Mouse (Mus musculus) testis, postnatal 14 days (tissue): ENCODE measurements around the gene Acot5.
"Not testable (repeated sequence)": the region's sequence is repeated elsewhere in the genome, so short reads cannot be mapped to it uniquely, and the experiment has no call there.

Experiments used
- DNase-seq: peaks from one replicate; pipeline ENCODE4 v3.0.0; 2021; ENCODE audit warnings: low spot score

The Acot5 gene

DNA sequence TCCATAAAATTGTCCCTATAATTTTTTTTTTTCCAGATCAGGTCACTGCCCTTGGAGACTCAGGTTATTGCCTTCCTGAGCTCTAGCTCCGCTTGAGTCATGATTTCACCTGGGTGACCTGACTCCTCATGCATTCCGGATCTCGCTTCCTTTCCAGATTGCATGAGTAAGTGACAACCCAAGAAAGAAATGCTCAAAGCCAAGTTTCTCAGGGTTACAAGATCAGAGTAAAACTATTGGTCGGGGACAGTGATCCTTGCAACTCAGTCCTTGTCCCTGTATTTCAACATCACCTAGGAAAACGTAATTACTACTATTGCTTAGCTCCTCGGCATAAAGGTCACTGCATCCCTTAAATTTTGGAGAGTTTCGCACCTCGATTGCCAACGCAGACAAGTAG is at the start of gene Acot5:
Acot5 (plus strand) TSS at position 340 of the 400 bp plus-strand sequence.
- no peak for DNase-seq

DNA sequence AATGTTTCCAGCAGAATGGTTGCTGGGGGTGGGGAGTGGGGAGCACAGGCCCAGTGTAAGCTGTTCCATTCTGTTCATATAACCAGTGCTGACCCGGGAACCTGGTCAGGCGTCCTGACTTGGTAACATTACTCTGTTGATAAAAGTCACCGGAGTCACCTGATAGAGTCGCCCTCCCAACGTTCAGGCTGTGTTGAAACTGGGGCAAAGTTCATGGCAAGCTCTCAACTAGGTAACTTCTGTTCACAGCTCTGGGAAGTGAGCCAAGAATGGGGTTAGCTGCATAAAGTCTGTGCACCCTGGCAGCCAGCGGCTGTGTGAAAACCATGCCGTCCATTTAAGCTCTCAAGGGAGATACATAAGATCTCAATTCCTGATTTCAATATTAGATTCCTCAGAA is 48.6 kb upstream of the Acot5 start:
- peak; percentile 58 for DNase-seq

DNA sequence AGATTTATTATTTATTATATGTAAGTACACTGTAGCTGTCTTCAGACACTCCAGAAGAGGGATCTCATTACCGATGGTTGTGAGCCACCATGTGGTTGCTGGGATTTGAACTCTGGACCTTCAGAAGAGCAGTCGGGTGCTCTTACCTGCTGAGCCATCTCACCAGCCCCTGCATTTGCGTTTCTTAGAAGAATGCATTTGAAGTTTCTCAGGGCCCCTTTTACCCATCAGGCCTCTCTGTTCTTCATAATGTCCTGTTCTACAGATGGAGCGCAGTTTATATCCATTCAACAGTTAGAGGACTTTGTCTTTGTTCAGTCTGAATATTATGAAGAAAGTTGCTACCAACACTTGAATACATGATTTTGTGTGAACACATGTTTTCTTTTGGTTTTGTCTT is 46.9 kb upstream of the Acot5 start:
- DNase-seq, result not testable (repeated sequence)

DNA sequence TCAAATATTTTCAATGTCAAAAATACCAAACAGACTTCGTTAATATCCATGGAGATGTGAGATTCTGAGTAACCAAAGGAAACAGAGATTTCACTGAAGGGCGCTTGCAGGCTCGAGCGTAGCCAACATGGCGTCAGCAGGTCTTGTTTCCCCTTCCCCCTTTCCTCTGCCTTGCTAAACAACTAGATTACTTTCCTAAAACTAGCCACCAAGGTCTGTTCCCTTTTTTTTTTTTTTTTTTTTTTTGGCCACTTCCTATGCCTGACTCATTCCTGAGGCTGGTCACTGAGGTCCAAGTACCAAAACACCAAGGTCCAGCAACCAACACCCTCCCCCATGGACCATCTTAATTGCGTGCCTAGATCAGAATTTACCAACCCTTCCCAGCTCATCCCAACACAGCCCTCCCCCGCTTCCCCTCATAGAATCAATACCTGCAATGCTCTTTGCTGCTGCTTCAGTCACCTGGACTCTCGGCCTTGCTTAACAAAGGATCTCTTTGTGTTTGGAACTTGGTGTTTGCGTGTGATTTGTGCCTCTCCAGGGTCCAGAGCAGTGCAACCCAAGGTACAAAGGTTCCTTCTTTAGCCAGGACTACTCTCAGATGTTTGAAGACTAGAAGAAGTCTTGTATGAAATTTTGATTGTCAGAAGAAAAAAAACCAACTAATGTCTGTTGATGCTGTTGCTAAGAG is 45.9 kb upstream of the Acot5 start:
- DNase-seq, result no peak

DNA sequence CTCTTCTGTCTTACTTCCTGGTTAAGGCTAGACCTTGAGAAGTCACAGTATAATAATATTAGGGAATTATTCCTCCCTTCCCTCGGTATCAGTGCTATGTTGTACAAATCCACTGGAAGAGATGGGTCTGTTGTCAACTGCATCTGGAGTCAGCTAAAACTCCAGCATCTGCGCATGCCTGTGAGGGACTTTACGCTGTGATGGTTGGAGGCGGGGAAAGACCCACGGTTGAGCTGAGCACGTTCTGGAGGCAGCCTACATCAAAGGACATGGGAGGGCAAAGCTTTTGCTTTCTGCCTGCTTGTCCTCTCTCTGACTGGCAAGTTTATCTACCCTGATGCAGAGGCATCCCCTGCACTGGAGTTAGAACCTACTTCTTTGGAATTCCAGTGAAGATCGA is 43.2 kb upstream of the Acot5 start:
- DNase-seq, result no peak

DNA sequence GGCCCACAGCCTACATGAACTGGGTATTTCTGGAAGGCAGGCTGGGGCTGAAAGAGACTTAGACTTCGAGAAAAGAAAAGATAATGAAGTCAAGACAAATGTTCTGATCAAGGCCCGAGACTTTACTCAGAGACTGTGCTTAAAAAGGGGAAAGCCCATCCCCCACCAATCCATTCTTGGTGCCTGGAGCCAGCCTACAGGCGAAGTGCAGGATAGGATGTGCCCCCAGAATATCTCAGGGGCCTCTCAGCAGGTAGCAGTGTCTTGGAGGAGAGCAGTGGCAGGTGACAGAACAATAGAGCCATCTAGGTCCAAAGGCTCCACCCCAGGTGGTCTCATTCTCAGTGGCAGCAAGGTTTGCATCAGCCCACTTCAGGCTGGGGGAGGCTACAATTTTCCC is 40.8 kb upstream of the Acot5 start:
- DNase-seq, result not testable (repeated sequence)

DNA sequence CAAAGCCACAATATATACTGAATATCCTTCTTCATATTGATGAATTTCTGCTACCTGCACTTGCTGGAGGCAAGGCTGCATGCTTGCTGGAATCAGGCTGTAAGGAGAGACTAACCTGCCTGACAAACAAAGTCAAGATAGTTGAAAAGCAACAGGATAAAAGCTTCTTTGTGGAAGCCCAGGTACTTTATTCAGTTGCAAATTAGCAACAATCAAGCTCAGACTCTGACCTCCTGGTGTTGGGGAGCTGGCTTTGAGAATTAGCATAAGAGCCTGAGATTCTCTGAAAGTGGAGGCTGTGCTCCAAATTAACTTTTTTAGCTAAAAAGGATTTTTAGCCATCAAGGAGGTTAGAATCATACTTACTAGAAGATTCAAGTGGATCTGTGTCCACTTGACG is 40.1 kb upstream of the Acot5 start:
- not testable (repeated sequence) for DNase-seq

DNA sequence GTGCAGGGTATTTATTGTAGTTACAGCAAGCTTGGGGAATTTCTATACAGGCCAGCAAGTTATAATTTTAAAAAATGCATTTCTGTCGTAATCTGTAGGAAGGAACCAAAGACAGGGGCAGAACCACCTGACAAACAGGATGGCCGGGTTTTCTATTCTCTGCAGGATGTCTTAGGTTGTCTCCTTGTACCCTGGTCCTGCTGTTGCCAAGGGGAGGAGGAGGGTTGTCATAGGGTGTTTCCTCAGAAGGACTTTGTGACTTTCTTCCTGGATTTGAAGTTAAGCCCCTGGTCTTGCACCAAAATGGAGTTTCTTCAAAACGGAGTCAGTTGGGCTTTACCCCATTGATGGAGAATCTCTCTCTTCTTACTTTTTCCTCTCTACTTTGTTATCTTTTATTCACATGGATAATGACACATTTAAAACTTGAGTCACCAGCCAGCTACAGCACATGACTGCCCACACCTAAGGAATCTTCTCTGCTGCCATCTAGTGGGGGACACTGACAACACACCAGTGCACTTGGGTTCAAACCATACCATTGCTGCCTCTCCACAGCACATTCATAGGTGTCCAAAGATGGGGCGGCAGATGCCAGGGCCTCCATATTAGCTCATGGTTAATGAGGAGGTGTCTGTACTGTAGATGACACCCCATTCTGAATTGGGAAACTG is 38.3 kb upstream of the Acot5 start:
- peak; percentile 46 for DNase-seq

DNA sequence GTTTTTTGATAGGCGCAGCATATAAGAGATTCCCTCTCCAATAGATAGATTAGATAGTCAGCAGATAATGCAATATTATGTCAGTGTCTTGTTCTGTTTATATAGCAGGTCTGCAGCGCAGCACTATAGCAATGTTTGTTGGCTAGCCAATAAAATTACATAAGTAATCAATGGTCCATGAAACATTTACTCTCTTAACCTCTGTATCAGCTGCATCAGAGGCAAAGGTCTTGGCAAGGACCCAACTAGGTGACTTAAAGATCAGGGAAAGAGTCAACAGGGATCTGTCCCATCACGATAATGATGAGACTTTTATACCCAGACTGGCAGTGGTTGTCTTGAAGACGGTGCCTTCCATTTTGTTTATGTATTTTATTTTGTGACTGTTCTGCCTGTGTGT is 36.3 kb upstream of the Acot5 start:
- no peak for DNase-seq

DNA sequence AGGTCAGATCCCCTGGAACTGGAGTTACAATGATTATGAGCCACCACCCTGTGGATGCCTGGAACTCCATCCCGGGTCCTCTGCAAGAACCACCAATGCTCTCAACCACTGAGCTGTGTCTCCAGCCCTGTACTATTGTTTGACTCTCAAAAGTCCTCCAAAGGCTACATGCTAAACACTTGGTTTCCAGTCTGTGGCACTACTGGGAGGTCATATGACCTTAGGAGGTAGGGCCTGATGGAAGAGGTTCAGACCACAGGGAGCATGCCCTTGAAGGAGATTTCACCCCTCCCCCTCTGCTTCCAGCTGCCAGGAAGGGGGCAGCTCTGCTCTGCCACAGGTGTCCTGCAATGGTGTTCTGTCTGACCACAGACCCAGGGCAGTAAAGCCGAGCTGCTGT is 35.8 kb upstream of the Acot5 start:
- DNase-seq, result not testable (repeated sequence)

DNA sequence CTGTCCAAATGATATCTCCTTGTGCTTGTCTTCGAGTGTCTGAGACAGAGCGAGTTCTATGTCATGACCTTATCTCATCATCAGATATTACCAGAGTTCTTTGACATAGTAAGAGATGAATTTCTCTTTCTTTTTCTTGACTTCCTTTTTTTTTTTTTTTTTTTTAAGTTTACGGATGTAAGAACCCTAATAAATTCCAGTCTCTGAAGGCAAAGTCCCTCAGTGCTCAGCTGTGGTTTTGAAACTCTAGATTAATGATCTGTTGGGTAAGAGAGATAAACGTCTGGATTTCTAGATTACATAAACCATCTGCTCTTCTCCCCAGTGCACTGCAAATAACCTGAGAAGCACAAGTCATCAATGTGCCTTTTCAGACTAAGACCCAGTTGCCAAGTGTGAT is 35.0 kb upstream of the Acot5 start:
- DNase-seq, result no peak

DNA sequence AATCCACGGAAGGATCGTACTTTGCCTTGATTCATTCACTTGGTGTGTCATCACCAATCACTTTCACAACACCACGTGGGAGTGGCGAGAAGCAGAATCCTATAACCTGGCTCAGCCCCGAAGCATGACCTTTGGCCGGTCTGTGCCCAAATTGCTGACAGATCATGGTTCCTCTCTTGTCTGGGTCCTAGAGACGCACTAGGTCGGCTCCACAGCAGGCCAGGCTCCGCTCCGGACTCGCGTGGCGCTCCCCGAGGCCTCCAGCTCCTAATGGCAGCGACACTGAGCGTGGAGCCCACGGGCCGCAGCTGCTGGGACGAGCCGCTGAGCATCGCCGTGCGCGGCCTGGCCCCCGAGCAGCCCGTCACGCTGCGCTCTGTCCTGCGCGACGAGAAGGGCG is 30.9 kb upstream of the Acot5 start, which contains the start of gene Acot4:
Acot4 (plus strand) TSS at position 139 of the 400 bp plus-strand sequence.
- not testable (repeated sequence) for DNase-seq

DNA sequence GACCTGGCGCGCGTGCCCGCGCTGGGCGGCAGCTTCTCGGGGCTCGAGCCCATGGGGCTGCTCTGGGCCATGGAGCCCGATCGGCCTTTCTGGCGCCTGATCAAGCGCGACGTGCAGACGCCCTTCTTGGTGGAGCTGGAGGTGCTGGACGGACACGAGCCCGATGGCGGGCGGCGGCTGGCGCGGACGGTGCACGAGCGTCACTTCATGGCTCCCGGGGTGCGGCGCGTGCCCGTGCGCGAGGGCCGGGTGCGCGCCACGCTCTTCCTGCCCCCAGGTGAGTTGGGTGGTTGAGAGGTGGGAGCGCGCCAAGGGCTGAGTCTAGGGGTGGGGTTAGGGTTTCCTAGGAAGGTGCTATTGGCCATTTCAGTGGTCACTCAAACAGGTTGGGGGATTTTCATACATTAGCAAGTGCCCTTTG is 30.4 kb upstream of the Acot5 start, which contains the start of gene Gm49366:
Gm49366 (plus strand) TSS at position 245 of the 421 bp plus-strand sequence.
- DNase-seq, result peak; percentile 64

DNA sequence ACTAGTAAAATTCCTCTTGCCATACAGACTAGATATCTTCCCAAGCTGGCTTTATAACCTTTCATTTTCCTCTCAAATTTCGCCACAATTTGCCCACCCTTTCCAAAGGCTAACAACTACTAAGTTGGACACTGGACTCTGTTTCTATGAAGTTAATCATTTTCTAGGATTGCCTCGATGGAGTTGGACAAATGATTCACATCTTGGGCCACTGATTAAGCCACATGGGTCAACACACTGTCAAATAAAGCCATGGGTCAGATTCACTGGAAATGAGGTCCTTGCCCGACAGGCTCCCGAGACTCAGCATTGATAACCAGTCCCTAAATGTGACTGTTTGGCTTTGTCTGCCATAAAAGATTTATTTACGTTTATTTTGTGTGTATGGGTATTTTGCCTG is 26.9 kb upstream of the Acot5 start:
- no peak for DNase-seq

DNA sequence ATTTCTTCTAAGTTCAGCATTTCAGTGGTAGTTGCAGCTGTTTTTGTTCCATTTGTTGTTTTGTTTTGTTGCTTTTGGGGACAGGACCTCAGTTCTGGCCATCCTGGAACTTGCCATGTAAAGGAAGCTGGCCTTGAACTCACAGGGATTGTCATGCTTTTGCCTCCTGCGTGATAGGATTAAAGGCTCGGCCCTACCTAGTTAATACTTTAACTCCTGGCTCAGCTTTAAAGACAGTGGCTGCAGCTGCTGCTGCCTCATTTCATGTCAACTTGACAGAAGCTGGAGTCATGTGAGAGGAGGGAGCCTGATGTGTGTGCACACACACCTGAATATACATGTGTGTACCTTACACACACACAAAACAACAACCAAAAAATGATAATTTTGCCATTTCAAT is 25.1 kb upstream of the Acot5 start:
- DNase-seq, result no peak

DNA sequence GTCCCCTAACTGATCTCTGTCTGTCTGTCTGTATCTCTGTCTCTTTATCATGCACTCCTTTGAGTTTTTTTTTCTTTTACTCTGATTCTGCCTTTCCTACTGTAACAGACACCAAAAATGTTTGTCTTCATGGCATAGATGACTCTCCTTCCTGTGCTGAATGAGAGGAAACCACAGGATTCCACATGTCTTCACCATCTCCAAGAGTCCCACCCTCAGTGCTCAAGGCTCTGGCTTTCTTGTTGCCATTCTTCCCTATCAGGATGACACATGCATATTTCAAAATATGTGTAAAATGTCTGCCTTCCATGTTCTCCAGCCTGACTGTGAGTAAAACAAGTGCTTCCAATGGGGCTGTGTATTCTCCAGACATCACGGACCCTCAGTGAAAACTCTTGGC is 22.2 kb upstream of the Acot5 start:
- no peak for DNase-seq

DNA sequence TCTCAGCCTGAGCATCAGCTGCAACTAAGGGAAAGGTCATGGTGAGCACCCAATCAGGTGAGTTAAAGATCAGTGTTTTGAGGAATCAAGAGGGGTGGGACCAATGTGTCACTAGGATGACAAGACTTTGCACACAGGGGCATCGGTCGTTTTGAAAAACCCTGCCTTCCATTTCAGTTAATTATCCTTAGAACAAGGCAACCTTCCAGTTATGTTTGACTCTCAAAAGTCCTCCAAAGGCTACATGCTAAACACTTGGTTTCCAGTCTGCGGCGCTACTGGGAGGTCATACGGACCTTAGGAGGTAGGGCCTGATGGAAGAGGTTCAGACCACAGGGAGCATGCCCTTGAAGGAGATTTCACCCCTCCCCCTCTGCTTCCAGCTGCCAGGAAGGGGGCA is 18.4 kb upstream of the Acot5 start:
- DNase-seq, result not testable (repeated sequence)

DNA sequence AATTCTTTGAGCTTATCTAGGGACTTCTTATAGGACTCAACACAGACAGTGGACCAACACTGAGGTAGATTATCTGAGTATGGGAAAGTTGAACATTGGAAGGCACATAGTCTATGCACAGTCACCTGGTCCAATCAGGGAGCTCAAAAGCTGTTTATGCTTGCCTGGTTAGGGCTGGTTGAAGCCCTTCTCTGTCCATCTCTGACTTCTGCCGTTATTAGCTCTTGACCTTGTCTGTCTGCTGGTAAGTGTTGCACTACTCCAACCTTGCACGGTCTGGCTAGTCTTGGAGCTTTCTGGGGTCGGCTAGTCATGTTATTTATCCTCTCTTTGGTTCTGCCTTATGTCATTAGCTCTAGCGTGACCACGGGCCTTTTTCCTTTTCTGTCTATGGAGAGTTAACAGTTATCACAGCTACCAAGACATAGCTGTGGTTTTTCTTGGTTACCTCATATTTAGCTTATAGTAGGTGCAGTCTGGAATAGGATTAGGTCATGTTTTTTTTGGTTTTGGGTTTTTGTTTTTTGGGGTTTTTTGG is 17.1 kb upstream of the Acot5 start, which contains the start of gene Acot3:
Acot3 (plus strand) TSS at position 208 of the 538 bp plus-strand sequence.
- DNase-seq, result no peak

DNA sequence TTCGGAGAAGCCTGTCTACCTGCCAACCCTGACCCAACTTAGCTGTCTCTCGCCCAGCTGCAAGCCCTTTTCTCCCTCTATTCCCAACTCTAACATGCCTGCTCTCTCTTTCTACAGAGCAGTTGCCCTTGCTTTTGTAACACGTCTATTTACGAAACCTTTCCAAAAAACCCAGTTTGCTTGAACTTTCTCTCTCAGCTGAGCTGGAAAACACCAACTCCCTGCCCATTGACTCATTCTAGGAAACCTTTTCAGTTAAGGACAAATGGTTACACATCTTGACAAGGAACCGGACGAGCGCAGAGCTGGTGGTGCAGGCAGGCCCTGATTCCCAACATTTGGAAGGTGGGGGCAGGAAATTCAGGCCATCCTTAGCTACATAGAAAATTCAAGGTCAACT is 16.5 kb upstream of the Acot5 start:
- DNase-seq, result no peak

DNA sequence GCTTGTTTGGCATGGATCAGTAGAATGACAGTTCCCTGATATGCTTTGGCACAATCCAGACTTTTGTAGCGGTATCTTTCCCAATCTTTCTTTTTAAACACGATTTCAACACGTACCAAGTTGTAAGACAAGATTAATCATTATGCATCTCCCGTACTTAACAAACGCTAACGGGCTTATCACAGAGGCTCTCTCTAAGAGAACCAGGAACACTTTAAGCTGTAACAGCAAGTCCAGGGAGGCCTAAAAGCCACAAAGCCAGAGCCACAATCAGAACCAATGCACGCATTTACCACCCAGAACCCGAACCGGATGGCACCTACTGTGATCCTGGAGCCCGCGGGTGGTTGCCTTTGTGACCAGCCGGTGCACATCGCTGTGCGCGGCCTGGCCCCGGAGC is 16.0 kb upstream of the Acot5 start:
- no peak for DNase-seq

DNA sequence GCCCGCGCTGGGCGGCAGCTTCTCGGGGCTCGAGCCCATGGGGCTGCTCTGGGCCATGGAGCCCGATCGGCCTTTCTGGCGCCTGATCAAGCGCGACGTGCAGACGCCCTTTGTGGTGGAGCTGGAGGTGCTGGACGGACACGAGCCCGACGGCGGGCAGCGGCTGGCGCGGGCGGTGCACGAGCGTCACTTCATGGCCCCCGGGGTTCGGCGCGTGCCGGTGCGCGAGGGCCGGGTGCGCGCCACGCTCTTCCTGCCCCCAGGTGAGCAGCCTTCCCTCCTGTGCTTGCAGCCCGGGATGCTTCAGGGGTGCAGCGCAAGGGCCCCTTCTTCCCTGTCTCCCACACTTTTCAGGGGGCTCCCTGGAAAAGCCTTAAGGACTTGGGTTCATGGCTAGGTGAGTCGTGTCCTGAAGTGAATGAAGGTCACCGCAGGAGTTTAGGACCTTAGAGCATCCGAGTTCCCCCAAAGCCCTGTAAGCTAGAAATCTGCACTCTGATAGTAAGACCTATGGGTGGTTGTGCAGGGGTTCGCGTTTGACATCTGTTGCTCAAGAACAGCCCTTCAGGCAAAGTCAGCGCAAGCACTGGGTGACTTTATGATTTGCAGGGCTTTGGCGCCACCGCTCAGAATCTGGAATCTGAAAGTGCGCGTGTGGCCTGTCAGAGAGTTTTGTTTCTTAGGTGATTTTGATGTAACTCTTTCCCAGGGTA is 15.3 kb upstream of the Acot5 start:
- no peak for DNase-seq

DNA sequence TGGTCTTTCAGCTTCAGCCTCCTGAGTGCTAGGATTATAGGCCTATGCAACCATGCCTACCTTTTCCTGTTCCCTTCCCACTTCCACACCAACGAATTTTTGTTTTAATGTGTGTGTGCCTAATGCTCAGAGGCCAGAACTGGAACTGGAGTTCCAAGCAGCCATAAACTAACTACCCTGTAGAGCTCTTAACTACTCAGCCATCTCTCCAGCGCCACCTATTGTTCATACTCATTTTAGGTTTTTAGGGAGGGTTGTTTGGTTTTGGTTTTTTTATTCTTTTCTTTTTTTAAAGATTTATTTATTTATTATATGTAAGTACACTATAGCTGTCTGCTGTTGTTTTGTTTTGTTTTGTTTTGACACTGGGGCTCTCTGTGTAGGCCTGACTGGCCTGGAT is 8.2 kb upstream of the Acot5 start:
- no peak for DNase-seq

DNA sequence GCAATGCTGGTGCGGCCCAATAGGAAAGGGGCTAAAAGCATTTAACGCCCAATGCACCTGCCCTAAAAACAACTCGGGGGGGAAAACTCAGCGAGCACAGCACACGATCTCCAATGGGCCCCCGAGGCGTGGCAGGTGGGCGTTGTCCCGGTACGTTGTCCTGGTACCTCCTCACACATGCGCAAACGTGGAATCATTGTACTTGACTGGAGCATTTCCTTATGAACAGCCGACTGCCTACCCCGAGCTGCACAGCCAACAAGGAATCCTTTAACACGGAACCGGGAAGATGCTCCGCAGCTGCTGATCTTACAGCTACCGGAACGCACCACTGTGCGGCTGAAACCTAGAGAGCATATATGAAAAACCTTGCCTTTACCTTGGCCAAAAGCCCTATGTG is 6.8 kb upstream of the Acot5 start:
- no peak for DNase-seq
